8 mouse cellular contexts compared by ENCODE assay signal in genomic region chr17:87282706-87283053, GRCm38 (mm10). TPM values are rescaled to one million over a fixed set of nuclear protein-coding genes. Genes with fewer than 3 reads are reported as not detected.
DNase-seq lines count a peak whose midpoint lies in the region; ATAC-seq and TF ChIP-seq lines count a peak whose summit lies in the region.

Gene Ttc7 (plus strand): TSS chr17:87282886.

- ATAC-seq in forebrain, embryonic 13.5 days = peak; percentile 95
- ATAC-seq in neural tube, embryonic 15.5 days (ENCODE audit: low FRiP score) = peak; percentile 94

- H3K9ac ChIP-seq in forebrain, embryonic 13.5 days = peak within 1 kb of the TSS; percentile 78
- H3K9ac ChIP-seq in neural tube, embryonic 15.5 days (replicated peaks) = peak within 1 kb of the TSS; percentile 78

- no peak for TF ChIP-seq CTCF in E14TG2a.4 (conservative IDR thresholded peaks at IDR 0.05; ENCODE audit: low read length)

- no peaks in the 10 kb centered on the region for H3K9me3 ChIP-seq in E14TG2a.4 (ENCODE audit: low read length)
- H3K9me3 ChIP-seq in forebrain, embryonic 13.5 days (replicated peaks) = no peaks in the 10 kb centered on the region
- no peaks in the 10 kb centered on the region for H3K9me3 ChIP-seq in neural tube, embryonic 15.5 days (replicated peaks)

- H3K27me3 ChIP-seq in E14TG2a.4 (ENCODE audit: insufficient read depth, low read length) = peaks cover 50% of the 10 kb centered on the region
- peaks cover 43% of the 10 kb centered on the region for H3K27me3 ChIP-seq in forebrain, embryonic 13.5 days
- peaks cover 15% of the 10 kb centered on the region for H3K27me3 ChIP-seq in neural tube, embryonic 15.5 days (replicated peaks)

- WGBS in forebrain, embryonic 13.5 days = under 1% methylated on average over 25 of the region's 38 CpGs
- WGBS in neural tube, embryonic 15.5 days = under 1% methylated on average over 30 of the region's 38 CpGs

- H3K4me3 ChIP-seq in E14TG2a.4 (replicated peaks; ENCODE audit: low read length) = peak within 1 kb of the TSS; percentile 96
- H3K4me3 ChIP-seq in forebrain, embryonic 13.5 days = peak within 1 kb of the TSS; percentile 61
- peak within 1 kb of the TSS; percentile 69 for H3K4me3 ChIP-seq in neural tube, embryonic 15.5 days (replicated peaks)

- peak; percentile 92 for DNase-seq in c-Kit-positive CD71-positive TER-119-positive erythroid progenitor cells, embryonic 14.5 days (ENCODE audit: low spot score)
- DNase-seq in heart, postnatal 10 days = peak; percentile 98
- DNase-seq in layer of hippocampus, adult 11-12 months (ENCODE audit: low spot score) = peak; percentile 95
- DNase-seq in lung, adult 18-20 months = peak; percentile 98 to 99
- peak; percentile 96 for DNase-seq in testis, postnatal 14 days (ENCODE audit: low spot score)

- intact Hi-C loops in heart, postnatal 10 days (cut with DNase I) = loop anchor here (1.0 kb wide), 1 partner anchor 17 kb away; the partner anchor contains the start of gene Mcfd2

- no peaks in the 10 kb centered on the region for H3K36me3 ChIP-seq in E14TG2a.4 (ENCODE audit: insufficient read depth, low read length)
- H3K36me3 ChIP-seq in forebrain, embryonic 13.5 days (ENCODE audit: poor library complexity, severe bottlenecking) = no peaks in the 10 kb centered on the region
- H3K36me3 ChIP-seq in neural tube, embryonic 15.5 days = no peaks in the 10 kb centered on the region

- H3K4me1 ChIP-seq in E14TG2a.4 (replicated peaks; ENCODE audit: low read depth, low read length) = peaks cover 34% of the 10 kb centered on the region
- peaks cover 26% of the 10 kb centered on the region for H3K4me1 ChIP-seq in forebrain, embryonic 13.5 days
- H3K4me1 ChIP-seq in neural tube, embryonic 15.5 days = peaks cover 33% of the 10 kb centered on the region

- peak within 1 kb of the TSS; percentile 88 for H3K4me2 ChIP-seq in forebrain, embryonic 13.5 days
- peak within 1 kb of the TSS; percentile 87 for H3K4me2 ChIP-seq in neural tube, embryonic 15.5 days

- H3K27ac ChIP-seq in forebrain, embryonic 13.5 days = peak within 1 kb of the TSS; percentile 37; the same call in 1 of the 2 replicates
- peak within 1 kb of the TSS; percentile 87 for H3K27ac ChIP-seq in neural tube, embryonic 15.5 days (replicated peaks)

RNA-seq across cellular contexts. Expression of gene Ttc7, which starts in this region (rescaled TPM):
- polyA plus RNA-seq in forebrain, embryonic 13.5 days (2015; fragmentation: Nextera tagmentation; extraction: Ambion mirVana) = 3.5 and 5.1 TPM in 2 replicates
- 1 to 10 TPM; 4.9 to 5.4 TPM for total RNA-seq in heart, postnatal 10 days (2021)
- 7.2 and 12.0 TPM in 2 replicates for polyA plus RNA-seq in neural tube, embryonic 15.5 days (2015; fragmentation: Nextera tagmentation; extraction: Ambion mirVana)

Comparison
In these comparisons a context has a peak if more than half of its experiments do, and no peak if none do; other contexts are left out.
1. Peak in every context shown above with its lines: DNase-seq, ATAC-seq, H3K4me3 ChIP-seq and H3K27ac ChIP-seq.